Mouse (Mus musculus): Measurements from ENCODE around the gene Pik3ip1. TPM values are rescaled to one million over a fixed set of nuclear protein-coding genes. Genes with fewer than 3 reads are reported as not detected.

Gene Pik3ip1
- polyA plus RNA-seq, 1 experiment from 2014 or later: 1.1 TPM

GRCm38 (mm10) chr11:3386941-3387368, 56.8 kb downstream of the Pik3ip1 start:
- no peak overlapping the region for H3K9ac ChIP-seq
- H3K4me3 ChIP-seq (replicated peaks): no peak overlapping the region
- WGBS (ENCODE audit: insufficient replicate concordance): 8% methylated on average over 4 of the region's 4 CpGs
- H3K9me3 ChIP-seq (replicated peaks): 0 out of 2 replicates have a peak, but pooled peaks cover 6% of the 10 kb centered on the region
- no peak overlapping the region for H3K4me2 ChIP-seq
- H3K27me3 ChIP-seq: no peaks in the 10 kb centered on the region
- ATAC-seq (ENCODE audit: low read depth): peak; percentile 90
- 0 out of 2 replicates have a peak overlapping the region, but pooled peaks have one; percentile 10 for H3K27ac ChIP-seq
- H3K4me1 ChIP-seq (replicated peaks): peaks cover 35% of the 10 kb centered on the region
- peaks cover 24% of the 10 kb centered on the region for H3K36me3 ChIP-seq
- DNase-seq: peak; percentile 77

GRCm38 (mm10) chr11:3387482-3388196, 57.4 kb downstream of the Pik3ip1 start:
- H3K9me3 ChIP-seq (replicated peaks): 0 out of 2 replicates have a peak, but pooled peaks cover 6% of the 10 kb centered on the region
- H3K4me2 ChIP-seq: no peak overlapping the region
- H3K4me3 ChIP-seq (replicated peaks): no peak overlapping the region
- peaks cover 35% of the 10 kb centered on the region for H3K4me1 ChIP-seq (replicated peaks)
- WGBS (ENCODE audit: insufficient replicate concordance): 67% methylated on average over 6 of the region's 6 CpGs
- H3K27me3 ChIP-seq: no peaks in the 10 kb centered on the region
- no peak overlapping the region for H3K27ac ChIP-seq
- ATAC-seq (ENCODE audit: low read depth): peak; percentile 15; the same call in 1 of the 2 replicates
- peaks cover 21% of the 10 kb centered on the region for H3K36me3 ChIP-seq
- no peak overlapping the region for H3K9ac ChIP-seq
- DNase-seq: no peak

GRCm38 (mm10) chr11:3389996-3390395, 59.8 kb downstream of the Pik3ip1 start:
- DNase-seq: no peak
- Histone ChIP-seq H3K4me3 (replicated peaks) (no peak overlapping the region), H3K27ac (no peak overlapping the region), H3K36me3 (peaks cover 5% of the 10 kb centered on the region; the same call in 1 of the 2 replicates), H3K9ac (no peak overlapping the region), H3K27me3 (no peaks in the 10 kb centered on the region), H3K4me1 (replicated peaks) (peaks cover 38% of the 10 kb centered on the region), H3K4me2 (no peak overlapping the region), H3K9me3 (replicated peaks) (no peaks in the 10 kb centered on the region)
- no peak for ATAC-seq (ENCODE audit: low read depth)
- 66% methylated on average over 5 of the region's 5 CpGs for WGBS (ENCODE audit: insufficient replicate concordance)

- Histone ChIP-seq H3K4me3 (replicated peaks) (no peak overlapping the region), H3K9me3 (replicated peaks) (no peaks in the 10 kb centered on the region), H3K9ac (no peak overlapping the region), H3K4me1 (replicated peaks) (peaks cover 31% of the 10 kb centered on the region), H3K36me3 (peaks cover 9% of the 10 kb centered on the region; the same call in 1 of the 2 replicates), H3K4me2 (no peak overlapping the region), H3K27ac (no peak overlapping the region), H3K27me3 (no peaks in the 10 kb centered on the region)
- whole genome bisulfite sequencing (ENCODE audit: insufficient replicate concordance): 67% methylated on average over 5 of the region's 5 CpGs
- ATAC-seq (ENCODE audit: low read depth) (no peak), DNase-seq (no peak)
Measured at GRCm38 (mm10) chr11:3390789-3391188, 60.6 kb downstream of the Pik3ip1 start.

GRCm38 (mm10) chr11:3392526-3392925, 62.3 kb downstream of the Pik3ip1 start:
- 78% methylated on average over 8 of the region's 8 CpGs for WGBS (ENCODE audit: insufficient replicate concordance)
- H3K27ac ChIP-seq: no peak overlapping the region
- ATAC-seq (ENCODE audit: low read depth): no peak

More at GRCm38 (mm10) chr11:3392526-3392925, 62.3 kb downstream of the Pik3ip1 start:
- no peaks in the 10 kb centered on the region for H3K9me3 ChIP-seq (replicated peaks)
- 0 out of 2 replicates have a peak, but pooled peaks cover 4% of the 10 kb centered on the region for H3K36me3 ChIP-seq
- H3K4me2 ChIP-seq: no peak overlapping the region
- no peak for DNase-seq
- H3K4me3 ChIP-seq (replicated peaks): no peak overlapping the region
- H3K27me3 ChIP-seq: no peaks in the 10 kb centered on the region
- H3K9ac ChIP-seq: no peak overlapping the region
- peaks cover 13% of the 10 kb centered on the region for H3K4me1 ChIP-seq (replicated peaks)

Other genes starting within 250 kb of the Pik3ip1 start
- 3.4 and 4.3 TPM in 2 replicates for gene Sfi1, start 136.9 kb upstream of the Pik3ip1 start, polyA plus RNA-seq (2015; fragmentation: Nextera tagmentation; extraction: Ambion mirVana)
- gene Eif4enif1, start 128.0 kb upstream of the Pik3ip1 start, polyA plus RNA-seq (2015; fragmentation: Nextera tagmentation; extraction: Ambion mirVana): 22.0 and 22.3 TPM in 2 replicates
- gene Drg1, start 64.0 kb upstream of the Pik3ip1 start, polyA plus RNA-seq (2015; fragmentation: Nextera tagmentation; extraction: Ambion mirVana): 159 and 171 TPM in 2 replicates
- 14.8 and 15.8 TPM in 2 replicates for gene Patz1, start 41.5 kb upstream of the Pik3ip1 start, polyA plus RNA-seq (2015; fragmentation: Nextera tagmentation; extraction: Ambion mirVana)
- gene Limk2, start 78.8 kb downstream of the Pik3ip1 start, polyA plus RNA-seq (2015; fragmentation: Nextera tagmentation; extraction: Ambion mirVana): 8.7 TPM in 2 replicates
- gene Rnf185, start 122.0 kb downstream of the Pik3ip1 start, polyA plus RNA-seq (2015; fragmentation: Nextera tagmentation; extraction: Ambion mirVana): 7.3 and 9.1 TPM in 2 replicates
- gene Pla2g3, start 157.9 kb downstream of the Pik3ip1 start, polyA plus RNA-seq (2015; fragmentation: Nextera tagmentation; extraction: Ambion mirVana): 0.05 TPM in 2 replicates
- gene Inpp5j, start 174.4 kb downstream of the Pik3ip1 start, polyA plus RNA-seq (2015; fragmentation: Nextera tagmentation; extraction: Ambion mirVana): 0.15 and 0.18 TPM in 2 replicates
- gene Selenom, start 184.3 kb downstream of the Pik3ip1 start, polyA plus RNA-seq (2015; fragmentation: Nextera tagmentation; extraction: Ambion mirVana): 12.2 and 12.5 TPM in 2 replicates
- gene Smtn, start 210.2 kb downstream of the Pik3ip1 start, polyA plus RNA-seq (2015; fragmentation: Nextera tagmentation; extraction: Ambion mirVana): 10.5 and 12.0 TPM in 2 replicates

Data from liver, embryonic 13.5 days (tissue).